Mouse (Mus musculus): ENCODE results near the gene Kif5a. TPM values are rescaled to one million over a fixed set of nuclear protein-coding genes. Genes with fewer than 3 reads are reported as not detected.

Kif5a gene
- polyA plus RNA-seq, 1 experiment from 2014 or later, result 6.7 TPM

- Histone ChIP-seq H3K4me2 (ENCODE audit: low read depth, low read length) (peak overlapping the region; percentile 90), H3K4me1 (ENCODE audit: control insufficient read depth, insufficient read depth, low read length) (peaks cover 22% of the 10 kb centered on the region), H3K36me3 (ENCODE audit: control insufficient read depth, insufficient read depth, low read length) (peaks cover 8% of the 10 kb centered on the region; the same call in 1 of the 2 replicates), H3K4me3 (replicated peaks; ENCODE audit: low read length) (peak overlapping the region; percentile 62), H3K27me3 (ENCODE audit: control insufficient read depth, insufficient read depth, low read length) (no peaks in the 10 kb centered on the region), H3K9ac (ENCODE audit: low read length) (peak overlapping the region; percentile 82), H3K9me3 (replicated peaks; ENCODE audit: control insufficient read depth, low read length) (0 out of 2 replicates have a peak, but pooled peaks cover 3% of the 10 kb centered on the region), H3K27ac (ENCODE audit: low read length) (peak overlapping the region; percentile 96)
- under 1% methylated on average over 41 of the region's 46 CpGs for WGBS
- ATAC-seq (ENCODE audit: insufficient read depth, low FRiP score), result peak; percentile 82
Measured at GRCm38 (mm10) chr10:127188465-127189115, 74.6 kb downstream of the Kif5a start.

GRCm38 (mm10) chr10:127188079-127188453, 75.1 kb downstream of the Kif5a start:
- Histone ChIP-seq H3K9me3 (replicated peaks; ENCODE audit: control insufficient read depth, low read length) (0 out of 2 replicates have a peak, but pooled peaks cover 3% of the 10 kb centered on the region), H3K4me3 (replicated peaks; ENCODE audit: low read length) (peak overlapping the region; percentile 62), H3K36me3 (ENCODE audit: control insufficient read depth, insufficient read depth, low read length) (peaks cover 8% of the 10 kb centered on the region; the same call in 1 of the 2 replicates), H3K9ac (ENCODE audit: low read length) (peak overlapping the region; percentile 82), H3K4me1 (ENCODE audit: control insufficient read depth, insufficient read depth, low read length) (peaks cover 22% of the 10 kb centered on the region), H3K4me2 (ENCODE audit: low read depth, low read length) (peak overlapping the region; percentile 90), H3K27ac (ENCODE audit: low read length) (peak overlapping the region; percentile 96), H3K27me3 (ENCODE audit: control insufficient read depth, insufficient read depth, low read length) (no peaks in the 10 kb centered on the region)
- WGBS, result 2% methylated on average over 20 of the region's 21 CpGs
- no peak for ATAC-seq (ENCODE audit: insufficient read depth, low FRiP score)

GRCm38 (mm10) chr10:127187371-127188078, 75.6 kb downstream of the Kif5a start:
- WGBS, result 41% methylated on average over 10 of the region's 10 CpGs

GRCm38 (mm10) chr10:127186451-127186850, 76.7 kb downstream of the Kif5a start:
- H3K4me3 ChIP-seq (replicated peaks; ENCODE audit: low read length), result no peak overlapping the region
- no peak overlapping the region for H3K27ac ChIP-seq (ENCODE audit: low read length)
- 83% methylated on average over 1 of the region's 1 CpGs for WGBS
- 0 out of 2 replicates have a peak, but pooled peaks cover 3% of the 10 kb centered on the region for H3K9me3 ChIP-seq (replicated peaks; ENCODE audit: control insufficient read depth, low read length)
- no peak overlapping the region for H3K9ac ChIP-seq (ENCODE audit: low read length)
- H3K27me3 ChIP-seq (ENCODE audit: control insufficient read depth, insufficient read depth, low read length), result peaks cover 6% of the 10 kb centered on the region; the same call in 1 of the 2 replicates
- ATAC-seq (ENCODE audit: insufficient read depth, low FRiP score), result no peak
- no peak overlapping the region for H3K4me2 ChIP-seq (ENCODE audit: low read depth, low read length)
- H3K36me3 ChIP-seq (ENCODE audit: control insufficient read depth, insufficient read depth, low read length), result peaks cover 8% of the 10 kb centered on the region; the same call in 1 of the 2 replicates
- peaks cover 22% of the 10 kb centered on the region for H3K4me1 ChIP-seq (ENCODE audit: control insufficient read depth, insufficient read depth, low read length)

More at GRCm38 (mm10) chr10:127187371-127188078, 75.6 kb downstream of the Kif5a start:
- Histone ChIP-seq H3K4me2 (ENCODE audit: low read depth, low read length) (peak overlapping the region; percentile 90), H3K36me3 (ENCODE audit: control insufficient read depth, insufficient read depth, low read length) (peaks cover 8% of the 10 kb centered on the region; the same call in 1 of the 2 replicates), H3K9me3 (replicated peaks; ENCODE audit: control insufficient read depth, low read length) (0 out of 2 replicates have a peak, but pooled peaks cover 3% of the 10 kb centered on the region), H3K4me3 (replicated peaks; ENCODE audit: low read length) (peak overlapping the region; percentile 62), H3K27ac (ENCODE audit: low read length) (peak overlapping the region; percentile 96; the same call in 1 of the 2 replicates), H3K4me1 (ENCODE audit: control insufficient read depth, insufficient read depth, low read length) (peaks cover 22% of the 10 kb centered on the region), H3K27me3 (ENCODE audit: control insufficient read depth, insufficient read depth, low read length) (no peaks in the 10 kb centered on the region), H3K9ac (ENCODE audit: low read length) (peak overlapping the region; percentile 82)
- ATAC-seq (ENCODE audit: insufficient read depth, low FRiP score), result no peak

- WGBS, result 83% methylated on average over 15 of the region's 15 CpGs
- no peak overlapping the region for H3K9ac ChIP-seq (ENCODE audit: low read length)
- H3K27me3 ChIP-seq (ENCODE audit: control insufficient read depth, insufficient read depth, low read length), result peaks cover 15% of the 10 kb centered on the region
- 0 out of 2 replicates have a peak, but pooled peaks cover 3% of the 10 kb centered on the region for H3K9me3 ChIP-seq (replicated peaks; ENCODE audit: control insufficient read depth, low read length)
- H3K27ac ChIP-seq (ENCODE audit: low read length), result no peak overlapping the region
- H3K4me1 ChIP-seq (ENCODE audit: control insufficient read depth, insufficient read depth, low read length), result peaks cover 13% of the 10 kb centered on the region
- no peak for ATAC-seq (ENCODE audit: insufficient read depth, low FRiP score)
- H3K36me3 ChIP-seq (ENCODE audit: control insufficient read depth, insufficient read depth, low read length), result peaks cover 8% of the 10 kb centered on the region; the same call in 1 of the 2 replicates
- no peak overlapping the region for H3K4me3 ChIP-seq (replicated peaks; ENCODE audit: low read length)
- H3K4me2 ChIP-seq (ENCODE audit: low read depth, low read length), result no peak overlapping the region
Measured at GRCm38 (mm10) chr10:127185506-127185905, 77.6 kb downstream of the Kif5a start.

- no peak for ATAC-seq (ENCODE audit: insufficient read depth, low FRiP score)
Measured at GRCm38 (mm10) chr10:127185101-127185500, 78.0 kb downstream of the Kif5a start.

GRCm38 (mm10) chr10:127183759-127184158, 79.4 kb downstream of the Kif5a start:
- Histone ChIP-seq H3K36me3 (ENCODE audit: control insufficient read depth, insufficient read depth, low read length) (peaks cover 8% of the 10 kb centered on the region; the same call in 1 of the 2 replicates), H3K4me3 (replicated peaks; ENCODE audit: low read length) (no peak overlapping the region), H3K27me3 (ENCODE audit: control insufficient read depth, insufficient read depth, low read length) (peaks cover 33% of the 10 kb centered on the region), H3K4me1 (ENCODE audit: control insufficient read depth, insufficient read depth, low read length) (peaks cover 14% of the 10 kb centered on the region), H3K9me3 (replicated peaks; ENCODE audit: control insufficient read depth, low read length) (0 out of 2 replicates have a peak, but pooled peaks cover 3% of the 10 kb centered on the region), H3K9ac (ENCODE audit: low read length) (no peak overlapping the region), H3K27ac (ENCODE audit: low read length) (no peak overlapping the region), H3K4me2 (ENCODE audit: low read depth, low read length) (peak overlapping the region; percentile 35)
- 14% methylated on average over 20 of the region's 20 CpGs for WGBS
- ATAC-seq (ENCODE audit: insufficient read depth, low FRiP score), result no peak

More at GRCm38 (mm10) chr10:127185101-127185500, 78.0 kb downstream of the Kif5a start:
- no peak overlapping the region for H3K9ac ChIP-seq (ENCODE audit: low read length)
- WGBS, result 71% methylated on average over 9 of the region's 9 CpGs
- 0 out of 2 replicates have a peak, but pooled peaks cover 3% of the 10 kb centered on the region for H3K9me3 ChIP-seq (replicated peaks; ENCODE audit: control insufficient read depth, low read length)
- H3K4me2 ChIP-seq (ENCODE audit: low read depth, low read length), result no peak overlapping the region
- H3K27me3 ChIP-seq (ENCODE audit: control insufficient read depth, insufficient read depth, low read length), result peaks cover 19% of the 10 kb centered on the region
- peaks cover 13% of the 10 kb centered on the region for H3K4me1 ChIP-seq (ENCODE audit: control insufficient read depth, insufficient read depth, low read length)
- peaks cover 8% of the 10 kb centered on the region; the same call in 1 of the 2 replicates for H3K36me3 ChIP-seq (ENCODE audit: control insufficient read depth, insufficient read depth, low read length)
- H3K4me3 ChIP-seq (replicated peaks; ENCODE audit: low read length), result no peak overlapping the region
- H3K27ac ChIP-seq (ENCODE audit: low read length), result no peak overlapping the region

GRCm38 (mm10) chr10:127182624-127183023, 80.5 kb downstream of the Kif5a start:
- no peak overlapping the region for H3K4me2 ChIP-seq (ENCODE audit: low read depth, low read length)
- H3K36me3 ChIP-seq (ENCODE audit: control insufficient read depth, insufficient read depth, low read length), result peaks cover 8% of the 10 kb centered on the region; the same call in 1 of the 2 replicates
- H3K27me3 ChIP-seq (ENCODE audit: control insufficient read depth, insufficient read depth, low read length), result peaks cover 40% of the 10 kb centered on the region
- H3K4me1 ChIP-seq (ENCODE audit: control insufficient read depth, insufficient read depth, low read length), result peaks cover 18% of the 10 kb centered on the region
- 76% methylated on average over 4 of the region's 4 CpGs for WGBS
- no peak overlapping the region for H3K9ac ChIP-seq (ENCODE audit: low read length)
- H3K4me3 ChIP-seq (replicated peaks; ENCODE audit: low read length), result no peak overlapping the region
- 0 out of 2 replicates have a peak, but pooled peaks cover 3% of the 10 kb centered on the region for H3K9me3 ChIP-seq (replicated peaks; ENCODE audit: control insufficient read depth, low read length)
- ATAC-seq (ENCODE audit: insufficient read depth, low FRiP score), result no peak
- H3K27ac ChIP-seq (ENCODE audit: low read length), result no peak overlapping the region
